Mouse (Mus musculus) G1E (cell line): Measurements from ENCODE around the gene Sco2.

Experiments used
- CTCF ChIP-seq: IDR thresholded peaks from 2 replicates; pipeline ENCODE4 v1.5.1; 2012; ENCODE audit warnings: low read depth, low read length, inconsistent platforms, mixed read lengths
- GATA1 ChIP-seq: IDR thresholded peaks from 2 replicates; pipeline ENCODE4 v1.6.1; 2012; ENCODE audit warnings: borderline replicate concordance, low read length, inconsistent platforms, mixed read lengths
- TAL1 ChIP-seq: conservative IDR thresholded peaks from 2 replicates; pipeline ENCODE4 v1.6.1; 2012; ENCODE audit warnings: low read depth, low read length, inconsistent platforms, mixed read lengths

DNA sequence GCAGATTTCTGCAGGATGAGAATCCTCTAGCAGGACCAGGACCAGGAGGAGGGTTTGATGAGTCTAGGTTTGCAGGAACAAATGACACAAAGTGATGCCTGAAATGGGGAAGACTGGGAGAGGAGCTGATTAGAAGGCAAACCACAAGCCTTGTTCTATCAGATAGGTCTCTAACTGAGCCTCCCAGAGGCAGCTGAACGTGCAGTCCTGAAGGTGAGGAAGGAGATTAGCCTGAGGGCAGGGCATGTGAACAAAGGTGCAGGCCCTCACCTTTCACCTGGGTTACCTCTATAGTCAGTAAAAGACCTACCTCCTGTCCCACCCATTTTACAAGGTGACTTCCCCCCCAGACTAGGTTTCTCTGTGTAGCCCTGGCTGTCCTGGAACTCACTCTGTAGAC lies 26.1 kb upstream of the Sco2 start:
- TF ChIP-seq CTCF (no peak), TAL1 (no peak), GATA1 (no peak)
